Mouse (Mus musculus) C2C12 (cell line): ENCODE data around the gene Gadd45a.

Experiments
- CEBPB ChIP-seq: IDR thresholded peaks from one replicate; pipeline ENCODE4 v1.6.1; 2011; ENCODE audit warnings: low read depth, mild to moderate bottlenecking, control low read depth, moderate library complexity
- CTCF ChIP-seq: IDR thresholded peaks from one replicate; pipeline ENCODE4 v1.5.1; 2011; ENCODE audit not compliant: control insufficient read depth, insufficient read depth, insufficient read length
- FOSL1 ChIP-seq: IDR thresholded peaks from one replicate; pipeline ENCODE4 v1.8.0; 2011; ENCODE audit warnings: mild to moderate bottlenecking, low read length; ENCODE audit not compliant: poor library complexity, insufficient read depth, severe bottlenecking
- MAX ChIP-seq: IDR thresholded peaks from one replicate; pipeline ENCODE4 v1.6.1; 2011; ENCODE audit warnings: mild to moderate bottlenecking, control low read depth
- MYOD1 ChIP-seq: IDR thresholded peaks from one replicate; pipeline ENCODE4 v1.6.1; 2011; ENCODE audit warnings: low read depth; ENCODE audit not compliant: control insufficient read depth, insufficient read length
- MYOG ChIP-seq: IDR thresholded peaks from one replicate; pipeline ENCODE4 v1.6.1; 2011; ENCODE audit not compliant: control insufficient read depth, insufficient read length; ENCODE audit errors: extremely low read depth
- USF1 ChIP-seq: IDR thresholded peaks from one replicate; pipeline ENCODE4 v1.6.1; 2011; ENCODE audit warnings: low read depth, mild to moderate bottlenecking, control low read depth, moderate library complexity

GRCm38 (mm10) chr6:66989518-66989917 lies 47.7 kb downstream of the Gadd45a start:
- no peak for TF ChIP-seq CTCF
- TF ChIP-seq USF1 = no peak
- no peak for TF ChIP-seq MYOD1
- no peak for TF ChIP-seq CEBPB
- no peak for TF ChIP-seq MAX
- no peak for TF ChIP-seq MYOG
- no peak for TF ChIP-seq FOSL1
